25 mouse cellular contexts compared by ENCODE assay signal in genomic region chr13:94630685-94631084, GRCm38 (mm10).
"Had no signal": no experiment of that assay in that cellular context is flagged by ENCODE, and none has a peak within 500 bp of the region (broad histone marks: within the 10 kb centered on the region; RNA-seq: fewer than 3 reads in every experiment).

No protein-coding gene starts in this region.

- DNase-seq: gastrocnemius, postnatal 14 days; gastrocnemius, postnatal 36 days; heart, adult 2 months; heart, postnatal 4 days; kidney, adult 11 months; kidney, adult 2 months; kidney, adult 9 months; kidney, postnatal 14 days; kidney, postnatal 36 days; layer of hippocampus, adult 9-11 months; layer of hippocampus, postnatal 36 days; left cerebral cortex, postnatal 4 days had no signal

- H3K4me2 ChIP-seq: heart, embryonic 11.5 days; heart, embryonic 13.5 days; heart, embryonic 15.5 days; hindbrain, embryonic 13.5 days; hindbrain, embryonic 15.5 days; kidney, embryonic 15.5 days; limb, embryonic 13.5 days; limb, embryonic 15.5 days; liver, embryonic 12.5 days had no signal

- H3K36me3 ChIP-seq: heart, embryonic 13.5 days; heart, embryonic 15.5 days; hindbrain, embryonic 10.5 days; hindbrain, embryonic 13.5 days; hindbrain, embryonic 15.5 days; kidney, embryonic 15.5 days; limb, embryonic 13.5 days; limb, embryonic 15.5 days; liver, embryonic 12.5 days had no signal

- H3K27ac ChIP-seq: heart, adult 2 months; heart, embryonic 13.5 days; heart, embryonic 15.5 days; hindbrain, embryonic 10.5 days; hindbrain, embryonic 13.5 days; hindbrain, embryonic 15.5 days; hindbrain, postnatal 0 days; kidney, embryonic 15.5 days; kidney, postnatal 0 days; limb, embryonic 13.5 days; limb, embryonic 15.5 days; liver, embryonic 12.5 days had no signal

- H3K4me1 ChIP-seq: heart, embryonic 13.5 days; heart, embryonic 15.5 days; hindbrain, embryonic 10.5 days; hindbrain, embryonic 13.5 days; hindbrain, embryonic 15.5 days; kidney, embryonic 15.5 days; limb, embryonic 15.5 days; liver, embryonic 12.5 days had no signal

- H3K9ac ChIP-seq: heart, embryonic 13.5 days; heart, embryonic 15.5 days; hindbrain, embryonic 13.5 days; hindbrain, embryonic 15.5 days; kidney, embryonic 15.5 days; limb, embryonic 13.5 days; limb, embryonic 15.5 days; liver, embryonic 12.5 days had no signal

- H3K4me3 ChIP-seq: heart, adult 2 months; heart, embryonic 13.5 days; heart, embryonic 15.5 days; hindbrain, embryonic 10.5 days; hindbrain, embryonic 13.5 days; hindbrain, embryonic 15.5 days; kidney, embryonic 15.5 days; limb, embryonic 13.5 days; limb, embryonic 15.5 days; liver, embryonic 12.5 days had no signal

- ATAC-seq: hindbrain, postnatal 0 days; intestine, embryonic 16.5 days; liver, embryonic 12.5 days had no signal

- H3K9me3 ChIP-seq: heart, embryonic 13.5 days; heart, embryonic 15.5 days; hindbrain, embryonic 10.5 days; hindbrain, embryonic 13.5 days; hindbrain, embryonic 15.5 days; kidney, embryonic 15.5 days; limb, embryonic 13.5 days; limb, embryonic 15.5 days; liver, embryonic 12.5 days had no signal

- H3K27me3 ChIP-seq: heart, embryonic 15.5 days; hindbrain, embryonic 15.5 days; kidney, embryonic 15.5 days; limb, embryonic 13.5 days had no signal
